Mouse (Mus musculus) G1E (cell line): ENCODE measurements at regions not wholly inside any gene's neighbourhood (a gene's known extent, or its start where the extent isn't known, plus 50 kb on each side); places are given as distances from the start of the nearest gene placed in this dataset.

Experiments used
- CTCF ChIP-seq: IDR thresholded peaks from 2 replicates; pipeline ENCODE4 v1.5.1; 2012; ENCODE audit warnings: low read depth, low read length, inconsistent platforms, mixed read lengths
- GATA1 ChIP-seq: IDR thresholded peaks from 2 replicates; pipeline ENCODE4 v1.6.1; 2012; ENCODE audit warnings: borderline replicate concordance, low read length, inconsistent platforms, mixed read lengths
- POLR2AphosphoS5 ChIP-seq: IDR thresholded peaks from 2 replicates; pipeline ENCODE4 v1.6.1; 2012; ENCODE audit warnings: low read depth, low read length, inconsistent platforms; ENCODE audit not compliant: insufficient replicate concordance
- TAL1 ChIP-seq: conservative IDR thresholded peaks from 2 replicates; pipeline ENCODE4 v1.6.1; 2012; ENCODE audit warnings: low read depth, low read length, inconsistent platforms, mixed read lengths

DNA sequence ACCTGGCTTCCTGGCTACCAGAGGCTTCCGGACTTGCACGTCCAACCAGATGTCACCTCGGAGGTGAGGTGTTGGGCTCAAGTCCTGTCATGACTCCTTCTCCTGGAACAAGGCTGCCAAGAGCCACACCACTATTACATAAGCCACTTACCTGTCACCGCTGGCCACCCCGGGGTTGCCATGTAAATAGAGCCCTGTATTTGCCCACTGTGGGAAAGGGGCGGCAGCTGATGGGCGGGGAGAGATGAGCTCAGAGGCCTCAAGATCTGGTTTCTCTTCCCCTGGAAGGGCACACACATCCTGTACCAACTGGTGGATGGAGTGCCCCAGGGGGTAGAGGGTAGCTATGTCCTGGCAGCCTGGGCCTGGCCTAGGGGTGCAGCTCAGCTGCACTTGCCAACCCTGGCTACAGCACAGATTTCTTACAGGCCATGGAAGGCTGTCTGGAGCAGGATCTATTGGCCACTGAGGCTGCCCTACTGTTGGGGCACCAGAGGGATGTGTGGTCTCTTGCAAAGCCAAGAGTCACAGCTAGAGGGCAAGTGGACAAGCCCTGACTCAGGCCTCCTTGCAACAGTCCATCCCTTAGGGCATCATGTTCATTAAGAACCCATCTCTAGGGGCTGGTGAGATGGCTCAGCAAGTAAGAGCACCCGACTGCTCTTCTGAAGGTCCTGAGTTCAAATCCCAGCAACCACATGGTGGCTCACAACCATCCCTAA, 76.3 kb downstream of the 1810010D01Rik start:
- TF ChIP-seq CTCF, result no peak
- no peak for TF ChIP-seq TAL1
- TF ChIP-seq GATA1, result no peak
- TF ChIP-seq POLR2AphosphoS5, result no peak
